9 mouse cellular contexts compared by ENCODE assay signal in the genomic region with DNA sequence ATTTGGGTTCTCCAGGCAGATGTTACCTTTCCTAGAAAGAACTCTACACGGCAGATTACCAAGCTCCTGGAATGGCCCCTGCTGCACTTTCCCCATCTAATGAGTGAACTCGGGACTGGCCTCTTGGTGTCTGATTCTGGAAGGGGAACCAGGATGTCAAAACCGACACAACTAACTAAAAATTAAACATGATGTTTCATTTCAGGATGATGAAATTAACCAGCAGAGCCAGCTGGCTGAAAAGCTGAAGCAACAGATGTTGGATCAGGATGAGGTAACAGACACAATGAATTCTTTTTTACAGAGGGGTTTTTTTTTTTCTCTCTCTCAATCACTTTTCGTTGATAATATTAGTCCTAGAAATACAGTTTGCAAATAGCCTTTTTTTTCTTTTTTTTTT. TPM values are rescaled to one million over a fixed set of nuclear protein-coding genes. Genes with fewer than 3 reads are reported as not detected.
DNase-seq lines count a peak whose midpoint lies in the region; ATAC-seq lines count a peak whose summit lies in the region.
"Had no signal": no experiment of that assay in that cellular context is flagged by ENCODE, and none has a peak within 500 bp of the region (broad histone marks: within the 10 kb centered on the region; RNA-seq: fewer than 3 reads in every experiment).

No protein-coding gene starts in this region.

- no peak overlapping the region for H3K27ac ChIP-seq in heart, embryonic 11.5 days (ENCODE audit: low read depth, low read length)
- 0 out of 2 replicates have a peak overlapping the region, but pooled peaks have one; percentile 42 for H3K27ac ChIP-seq in midbrain, embryonic 14.5 days (replicated peaks; ENCODE audit: low read depth, low read length)
- no peak overlapping the region for H3K27ac ChIP-seq in midbrain, embryonic 16.5 days (ENCODE audit: low read length)
- H3K27ac ChIP-seq in stomach, embryonic 16.5 days (ENCODE audit: low read length) = no peak overlapping the region

- ATAC-seq in heart, embryonic 11.5 days (replicated peaks; ENCODE audit: insufficient number of reproducible peaks, low FRiP score, low TSS enrichment) = no peak
- no peak for ATAC-seq in midbrain, embryonic 14.5 days (ENCODE audit: low FRiP score, low TSS enrichment)
- ATAC-seq in midbrain, embryonic 16.5 days = no peak
- no peak for ATAC-seq in stomach, embryonic 16.5 days (ENCODE audit: insufficient read depth, low FRiP score)

- no peaks in the 10 kb centered on the region for H3K36me3 ChIP-seq in heart, embryonic 11.5 days (ENCODE audit: control insufficient read depth, insufficient read depth, low read length)
- peaks cover 72% of the 10 kb centered on the region for H3K36me3 ChIP-seq in midbrain, embryonic 14.5 days (ENCODE audit: control insufficient read depth, insufficient read depth, low read length)
- H3K36me3 ChIP-seq in midbrain, embryonic 16.5 days (ENCODE audit: control insufficient read depth, insufficient read depth, low read length) = peaks cover 27% of the 10 kb centered on the region
- no peaks in the 10 kb centered on the region for H3K36me3 ChIP-seq in stomach, embryonic 16.5 days (ENCODE audit: control insufficient read depth, insufficient read depth, low read length)

- no peak overlapping the region for H3K4me3 ChIP-seq in heart, embryonic 11.5 days (ENCODE audit: low read depth, low read length)
- H3K4me3 ChIP-seq in midbrain, embryonic 14.5 days (replicated peaks; ENCODE audit: low read depth, low read length) = no peak overlapping the region
- H3K4me3 ChIP-seq in midbrain, embryonic 16.5 days (ENCODE audit: low read depth, low read length) = no peak overlapping the region
- peak overlapping the region; percentile 12 for H3K4me3 ChIP-seq in stomach, embryonic 16.5 days (replicated peaks; ENCODE audit: low read length)

- no peaks in the 10 kb centered on the region for H3K27me3 ChIP-seq in heart, embryonic 11.5 days (ENCODE audit: control insufficient read depth, insufficient read depth, low read length)
- no peaks in the 10 kb centered on the region for H3K27me3 ChIP-seq in midbrain, embryonic 14.5 days (ENCODE audit: control insufficient read depth, insufficient read depth, low read length)
- no peaks in the 10 kb centered on the region for H3K27me3 ChIP-seq in midbrain, embryonic 16.5 days (ENCODE audit: control insufficient read depth, insufficient read depth, low read depth, low read length)
- no peaks in the 10 kb centered on the region for H3K27me3 ChIP-seq in stomach, embryonic 16.5 days (ENCODE audit: control insufficient read depth, insufficient read depth, low read length)

- H3K9ac ChIP-seq in heart, embryonic 11.5 days (ENCODE audit: low read depth, low read length) = no peak overlapping the region
- H3K9ac ChIP-seq in midbrain, embryonic 14.5 days (replicated peaks; ENCODE audit: low read length) = no peak overlapping the region
- H3K9ac ChIP-seq in midbrain, embryonic 16.5 days (ENCODE audit: low read depth, low read length) = no peak overlapping the region
- H3K9ac ChIP-seq in stomach, embryonic 16.5 days (ENCODE audit: low read length) = no peak overlapping the region

- no peaks in the 10 kb centered on the region for H3K9me3 ChIP-seq in heart, embryonic 11.5 days (replicated peaks; ENCODE audit: control insufficient read depth, low read length)
- no peaks in the 10 kb centered on the region for H3K9me3 ChIP-seq in midbrain, embryonic 14.5 days (ENCODE audit: control insufficient read depth, low read length)
- no peaks in the 10 kb centered on the region for H3K9me3 ChIP-seq in midbrain, embryonic 16.5 days (replicated peaks; ENCODE audit: control insufficient read depth, low read length, poor library complexity, severe bottlenecking)
- H3K9me3 ChIP-seq in stomach, embryonic 16.5 days (replicated peaks; ENCODE audit: control insufficient read depth, low read length) = no peaks in the 10 kb centered on the region

- peaks cover 4% of the 10 kb centered on the region; the same call in 1 of the 2 replicates for H3K4me1 ChIP-seq in heart, embryonic 11.5 days (ENCODE audit: control insufficient read depth, insufficient read depth, low read length)
- H3K4me1 ChIP-seq in midbrain, embryonic 14.5 days (ENCODE audit: control insufficient read depth, insufficient read depth, low read length) = peaks cover 6% of the 10 kb centered on the region
- H3K4me1 ChIP-seq in midbrain, embryonic 16.5 days (ENCODE audit: control insufficient read depth, insufficient read depth, low read length) = peaks cover 16% of the 10 kb centered on the region
- H3K4me1 ChIP-seq in stomach, embryonic 16.5 days (ENCODE audit: control insufficient read depth, insufficient read depth, low read length) = 0 out of 2 replicates have a peak, but pooled peaks cover 6% of the 10 kb centered on the region

- WGBS in heart, embryonic 11.5 days (ENCODE audit: insufficient replicate concordance) = 68% methylated on average over 4 of the region's 4 CpGs
- WGBS in midbrain, embryonic 14.5 days = 87% methylated on average over 4 of the region's 4 CpGs
- WGBS in midbrain, embryonic 16.5 days = 75% methylated on average over 4 of the region's 4 CpGs
- WGBS in stomach, embryonic 16.5 days = 63% methylated on average over 4 of the region's 4 CpGs

- no peak overlapping the region for H3K4me2 ChIP-seq in heart, embryonic 11.5 days
- H3K4me2 ChIP-seq in midbrain, embryonic 14.5 days (ENCODE audit: low read length) = no peak overlapping the region
- no peak overlapping the region for H3K4me2 ChIP-seq in midbrain, embryonic 16.5 days (ENCODE audit: low read length)
- peak overlapping the region; percentile 38; the same call in 1 of the 2 replicates for H3K4me2 ChIP-seq in stomach, embryonic 16.5 days (ENCODE audit: low read depth, low read length)

- intact Hi-C loops in heart, postnatal 10 days (cut with DNase I) = loop anchor here (2.0 to 10.0 kb wide), 3 partner anchors 183 to 369 kb away; no protein-coding TSS in a partner anchor

- peak; percentile 55 to 68 for DNase-seq in heart, adult 18-20 months
- no peak for DNase-seq in midbrain, embryonic 14.5 days
- peak; percentile 57 to 59 for DNase-seq in heart, postnatal 10 days
- no peak for DNase-seq in cerebellum, adult 18-20 months
- DNase-seq in thymus, postnatal 36 days = no peak

RNA-seq across cellular contexts. Expression of gene Lypd6b, which starts 59.8 kb away (rescaled TPM):
- total RNA-seq in heart, adult 18-20 months (2021) = under 1 TPM; 0.15 to 0.21 TPM
- polyA plus RNA-seq in heart, embryonic 11.5 days (2014; fragmentation: Nextera tagmentation; extraction: Ambion mirVana) = 1.3 and 1.9 TPM in 2 replicates
- 8.7 and 9.7 TPM in 2 replicates for polyA plus RNA-seq in midbrain, embryonic 14.5 days (2014; fragmentation: Nextera tagmentation; extraction: Ambion mirVana)
- 13.3 and 20.5 TPM in 2 replicates for polyA plus RNA-seq in midbrain, embryonic 16.5 days (2015; fragmentation: Nextera tagmentation; extraction: Ambion mirVana)
- under 1 TPM in 1 of 2 experiments, not detected in 1; 0.29 TPM for total RNA-seq in heart, postnatal 10 days (2021)
- 20.8 and 26.4 TPM in 2 replicates for polyA plus RNA-seq in stomach, embryonic 16.5 days (2015; fragmentation: Nextera tagmentation; extraction: Ambion mirVana)
- total RNA-seq: heart, postnatal 36 days had no signal

Comparison
In these comparisons a context has a peak if more than half of its experiments do, and no peak if none do; other contexts are left out.
1. DNase-seq: peak in heart, adult 18-20 months (2 of 2) and heart, postnatal 10 days (2 of 2); none in midbrain, embryonic 14.5 days (single experiment), cerebellum, adult 18-20 months (0 of 2) and thymus, postnatal 36 days (0 of 2).